Mouse (Mus musculus) forebrain, embryonic 16.5 days (tissue): ENCODE data around the gene Palld. TPM values are rescaled to one million over a fixed set of nuclear protein-coding genes. Genes with fewer than 3 reads are reported as not detected.

ENCODE experiments used
- ATAC-seq: fragments of 200-750 bp; cut with Nextera tagmentation; 2 replicates; pipeline ENCODE4 v1.8.0; 2017; ENCODE audit warnings: mild to moderate bottlenecking, moderate library complexity
- H3K27ac ChIP-seq: fragments of 300-500 bp; sonication (generic); 2 replicates; pipeline ENCODE4 v1.5.1; 2014; ENCODE audit warnings: low read length, control low read depth
- H3K27me3 ChIP-seq: fragments of 300-500 bp; sonication (generic); replicated peaks from 2 replicates; pipeline ENCODE4 v1.6.1; 2014; ENCODE audit warnings: low read length; ENCODE audit not compliant: control insufficient read depth, insufficient read depth
- H3K36me3 ChIP-seq: fragments of 300-500 bp; sonication (generic); 2 replicates; pipeline ENCODE4 v1.6.1; 2014; ENCODE audit not compliant: control insufficient read depth, insufficient read depth
- H3K4me1 ChIP-seq: fragments of 300-500 bp; sonication (generic); replicated peaks from 2 replicates; pipeline ENCODE4 v1.6.1; 2014; ENCODE audit warnings: low read length; ENCODE audit not compliant: control insufficient read depth, insufficient read depth
- H3K4me2 ChIP-seq: fragments of 300-500 bp; sonication (generic); 2 replicates; pipeline ENCODE4 v1.6.1; 2014; ENCODE audit warnings: mild to moderate bottlenecking, low read length, control low read depth
- H3K4me3 ChIP-seq: fragments of 300-500 bp; sonication (generic); replicated peaks from 2 replicates; pipeline ENCODE4 v1.5.1; 2014; ENCODE audit warnings: mild to moderate bottlenecking, low read length, control low read depth
- H3K9ac ChIP-seq: fragments of 300-500 bp; sonication (generic); replicated peaks from 2 replicates; pipeline ENCODE4 v1.6.1; 2014; ENCODE audit warnings: low read depth, low read length, control low read depth
- H3K9me3 ChIP-seq: fragments of 300-500 bp; sonication (generic); 2 replicates; pipeline ENCODE4 v1.6.1; 2016; ENCODE audit warnings: low read length; ENCODE audit not compliant: control insufficient read depth
- WGBS: fragments of 180-500 bp; shearing (Covaris S2); extraction: QIAGEN DNeasy Blood & Tissue Kit; methylation state at CpG from one replicate; pipeline ENCODE4 v1.1.7; 2014; 5-methylcytosine and 5-hydroxymethylcytosine counted together
- polyA plus RNA-seq: library from polyadenylated mRNA; unstranded; fragments of >200 nt; fragmentation: Nextera tagmentation; extraction: Ambion mirVana; gene quantifications from 2 replicates; pipeline ENCODE4 v1.2.1, GENCODE M21; 2015

Palld gene
- polyA plus RNA-seq, 1 experiment from 2014 or later = 16.8 TPM

- Histone ChIP-seq H3K27ac (no peak overlapping the region), H3K4me3 (no peak overlapping the region), H3K36me3 (no peaks in the 10 kb centered on the region), H3K27me3 (no peaks in the 10 kb centered on the region), H3K4me2 (no peak overlapping the region), H3K9ac (no peak overlapping the region), H3K4me1 (no peaks in the 10 kb centered on the region), H3K9me3 (no peaks in the 10 kb centered on the region)
- WGBS = 76% methylated on average over 3 of the region's 3 CpGs
- ATAC-seq = no peak
These were observed 112.5 kb downstream of the Palld start for GRCm38 (mm10) chr8:61789946-61790345.

GRCm38 (mm10) chr8:61789289-61789688 lies 113.2 kb downstream of the Palld start:
- Histone ChIP-seq H3K4me1 (no peaks in the 10 kb centered on the region), H3K9me3 (no peaks in the 10 kb centered on the region), H3K27ac (no peak overlapping the region), H3K27me3 (no peaks in the 10 kb centered on the region), H3K9ac (no peak overlapping the region), H3K36me3 (no peaks in the 10 kb centered on the region), H3K4me3 (no peak overlapping the region), H3K4me2 (no peak overlapping the region)
- no peak for ATAC-seq
- 94% methylated on average over 5 of the region's 5 CpGs for WGBS

- no peak overlapping the region for H3K4me2 ChIP-seq
- H3K4me3 ChIP-seq = no peak overlapping the region
- no peaks in the 10 kb centered on the region for H3K36me3 ChIP-seq
- 88% methylated on average over 7 of the region's 7 CpGs for WGBS
- no peaks in the 10 kb centered on the region for H3K27me3 ChIP-seq
- H3K9me3 ChIP-seq = no peaks in the 10 kb centered on the region
- no peaks in the 10 kb centered on the region for H3K4me1 ChIP-seq
- no peak overlapping the region for H3K9ac ChIP-seq
- ATAC-seq = no peak
- no peak overlapping the region for H3K27ac ChIP-seq
These were observed 119.5 kb downstream of the Palld start for GRCm38 (mm10) chr8:61782931-61783491.

- WGBS = 83% methylated on average over 5 of the region's 5 CpGs
- no peaks in the 10 kb centered on the region for H3K27me3 ChIP-seq
- no peaks in the 10 kb centered on the region for H3K9me3 ChIP-seq
- H3K4me3 ChIP-seq = no peak overlapping the region
- no peak overlapping the region for H3K4me2 ChIP-seq
- no peaks in the 10 kb centered on the region for H3K36me3 ChIP-seq
- no peaks in the 10 kb centered on the region for H3K4me1 ChIP-seq
- no peak for ATAC-seq
- H3K9ac ChIP-seq = no peak overlapping the region
- H3K27ac ChIP-seq = no peak overlapping the region
These were observed 121.7 kb downstream of the Palld start for GRCm38 (mm10) chr8:61780652-61781257.

- no peak overlapping the region for H3K27ac ChIP-seq
- H3K9ac ChIP-seq = no peak overlapping the region
- WGBS = 82% methylated on average over 3 of the region's 3 CpGs
- H3K27me3 ChIP-seq = no peaks in the 10 kb centered on the region
- H3K4me2 ChIP-seq = no peak overlapping the region
- no peak overlapping the region for H3K4me3 ChIP-seq
- no peaks in the 10 kb centered on the region for H3K36me3 ChIP-seq
- H3K4me1 ChIP-seq = no peaks in the 10 kb centered on the region
- no peak for ATAC-seq
- H3K9me3 ChIP-seq = no peaks in the 10 kb centered on the region
These were observed 124.3 kb downstream of the Palld start for GRCm38 (mm10) chr8:61778194-61778593.

GRCm38 (mm10) chr8:61776560-61776959 lies 125.9 kb downstream of the Palld start:
- H3K4me3 ChIP-seq = no peak overlapping the region
- H3K9me3 ChIP-seq = no peaks in the 10 kb centered on the region
- no peaks in the 10 kb centered on the region for H3K36me3 ChIP-seq
- H3K27ac ChIP-seq = no peak overlapping the region
- H3K9ac ChIP-seq = no peak overlapping the region
- no peak for ATAC-seq
- no peaks in the 10 kb centered on the region for H3K27me3 ChIP-seq
- no peak overlapping the region for H3K4me2 ChIP-seq
- WGBS = 82% methylated on average over 9 of the region's 9 CpGs
- H3K4me1 ChIP-seq = no peaks in the 10 kb centered on the region

- Histone ChIP-seq H3K9me3 (no peaks in the 10 kb centered on the region), H3K4me1 (no peaks in the 10 kb centered on the region), H3K27ac (no peak overlapping the region), H3K27me3 (no peaks in the 10 kb centered on the region), H3K4me2 (no peak overlapping the region), H3K36me3 (no peaks in the 10 kb centered on the region), H3K9ac (no peak overlapping the region), H3K4me3 (no peak overlapping the region)
- no peak for ATAC-seq
- WGBS = 71% methylated on average over 6 of the region's 6 CpGs
These were observed 126.6 kb downstream of the Palld start for GRCm38 (mm10) chr8:61775936-61776335.

- Histone ChIP-seq H3K27me3 (no peaks in the 10 kb centered on the region), H3K4me2 (no peak overlapping the region), H3K9ac (no peak overlapping the region), H3K9me3 (no peaks in the 10 kb centered on the region), H3K27ac (no peak overlapping the region), H3K4me1 (no peaks in the 10 kb centered on the region), H3K4me3 (no peak overlapping the region), H3K36me3 (no peaks in the 10 kb centered on the region)
- no peak for ATAC-seq
- WGBS = 90% methylated on average over 5 of the region's 5 CpGs
These were observed 128.3 kb downstream of the Palld start for GRCm38 (mm10) chr8:61774161-61774560.

- 78% methylated on average over 4 of the region's 4 CpGs for WGBS
- no peaks in the 10 kb centered on the region for H3K4me1 ChIP-seq
- no peak for ATAC-seq
- H3K4me3 ChIP-seq = no peak overlapping the region
- no peak overlapping the region for H3K27ac ChIP-seq
- no peak overlapping the region for H3K4me2 ChIP-seq
- no peaks in the 10 kb centered on the region for H3K36me3 ChIP-seq
- no peaks in the 10 kb centered on the region for H3K9me3 ChIP-seq
- H3K9ac ChIP-seq = no peak overlapping the region
- H3K27me3 ChIP-seq = no peaks in the 10 kb centered on the region
These were observed 128.8 kb downstream of the Palld start for GRCm38 (mm10) chr8:61773595-61774088.
